Mouse (Mus musculus): ENCODE results near the gene Actl6a. TPM values are rescaled to one million over a fixed set of nuclear protein-coding genes. Genes with fewer than 3 reads are reported as not detected.

The Actl6a gene
- polyA plus RNA-seq, 1 experiment: 18.9 TPM

DNA sequence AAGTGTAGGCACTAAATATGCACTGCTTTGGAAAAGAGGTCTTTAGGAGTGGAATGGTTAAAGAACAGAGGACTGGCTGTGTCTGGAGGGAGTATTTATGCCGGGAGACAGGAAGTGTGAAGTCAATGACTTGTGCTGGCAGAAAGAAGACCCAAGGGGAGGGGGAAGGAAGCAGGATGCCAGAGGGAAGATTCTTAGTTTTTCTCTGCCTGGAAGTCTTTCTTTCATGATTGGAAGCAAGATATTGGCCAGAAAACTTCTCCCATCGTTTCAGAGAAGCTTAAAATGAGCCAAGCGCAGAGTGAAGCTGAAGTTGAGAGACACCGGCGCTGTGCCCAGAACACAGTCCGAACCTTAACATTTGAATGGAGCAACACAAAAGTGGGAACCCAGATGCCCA lies 36.9 kb upstream of the Actl6a start:
- TF ChIP-seq CTCF (IDR thresholded peaks at IDR 0.05; ENCODE audit: insufficient read depth, low read length): no peak
- TF ChIP-seq POLR2A (IDR thresholded peaks at IDR 0.05; ENCODE audit: borderline replicate concordance, extremely low read depth, low read depth, low read length): no peak
- H3K4me3 ChIP-seq (replicated peaks; ENCODE audit: extremely low read depth, low read depth, low read length): peak overlapping the region; percentile 51
- DNase-seq: no peak
- peaks cover 9% of the 10 kb centered on the region; the same call in 1 of the 2 replicates for H3K4me1 ChIP-seq (ENCODE audit: control insufficient read depth, insufficient read depth, low read length)
- 47% methylated on average over 6 of the region's 6 CpGs for WGBS

DNA sequence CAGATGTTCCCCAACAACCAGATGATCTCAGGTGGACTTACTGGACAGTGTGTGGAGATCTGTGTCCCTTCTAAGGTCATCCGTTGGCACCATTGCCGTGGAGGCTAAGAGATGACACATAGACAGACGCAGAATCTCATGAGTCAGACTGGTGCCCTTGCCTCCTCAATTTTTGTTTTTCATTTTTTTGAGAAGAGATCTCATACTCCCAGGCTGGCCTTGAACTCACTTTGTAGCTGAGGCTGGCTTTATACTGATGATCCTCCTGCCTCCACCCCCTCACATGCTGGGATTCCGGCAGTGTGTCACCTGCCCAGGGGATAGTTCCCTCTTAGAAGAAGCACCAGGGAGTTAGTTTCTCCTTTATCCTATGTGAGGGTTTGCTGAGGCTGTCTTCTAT lies 35.9 kb upstream of the Actl6a start:
- no peak for TF ChIP-seq CTCF (IDR thresholded peaks at IDR 0.05; ENCODE audit: insufficient read depth, low read length)
- TF ChIP-seq POLR2A (IDR thresholded peaks at IDR 0.05; ENCODE audit: borderline replicate concordance, extremely low read depth, low read depth, low read length): no peak
- Histone ChIP-seq H3K4me3 (replicated peaks; ENCODE audit: extremely low read depth, low read depth, low read length) (no peak overlapping the region), H3K4me1 (ENCODE audit: control insufficient read depth, insufficient read depth, low read length) (peaks cover 9% of the 10 kb centered on the region; the same call in 1 of the 2 replicates)
- DNase-seq: no peak
- 87% methylated on average over 4 of the region's 4 CpGs for WGBS

DNA sequence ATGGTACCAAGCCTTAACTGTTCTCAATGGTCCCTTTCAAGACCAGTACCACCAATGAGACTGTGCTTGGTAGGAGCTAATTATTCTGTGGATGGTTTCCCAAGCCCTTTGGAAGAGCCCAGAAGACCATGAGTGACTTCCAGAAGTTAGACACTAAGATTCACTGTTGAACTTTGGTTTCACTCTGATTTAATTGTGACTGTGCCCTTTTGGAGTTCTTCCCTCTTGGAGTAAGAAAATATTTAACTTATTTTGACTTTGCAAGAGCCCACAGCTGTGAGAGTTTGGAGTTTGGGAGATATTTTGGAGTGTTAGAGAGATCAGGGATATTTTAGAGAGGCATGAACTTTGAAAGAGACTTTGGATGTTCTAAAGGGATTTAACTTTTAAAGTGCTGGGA lies 32.9 kb upstream of the Actl6a start:
- TF ChIP-seq POLR2A (IDR thresholded peaks at IDR 0.05; ENCODE audit: borderline replicate concordance, extremely low read depth, low read depth, low read length): no peak
- no peak for TF ChIP-seq CTCF (IDR thresholded peaks at IDR 0.05; ENCODE audit: insufficient read depth, low read length)
- Histone ChIP-seq H3K4me3 (replicated peaks; ENCODE audit: extremely low read depth, low read depth, low read length) (no peak overlapping the region), H3K4me1 (ENCODE audit: control insufficient read depth, insufficient read depth, low read length) (peaks cover 8% of the 10 kb centered on the region; the same call in 1 of the 2 replicates)
- DNase-seq: no peak

DNA sequence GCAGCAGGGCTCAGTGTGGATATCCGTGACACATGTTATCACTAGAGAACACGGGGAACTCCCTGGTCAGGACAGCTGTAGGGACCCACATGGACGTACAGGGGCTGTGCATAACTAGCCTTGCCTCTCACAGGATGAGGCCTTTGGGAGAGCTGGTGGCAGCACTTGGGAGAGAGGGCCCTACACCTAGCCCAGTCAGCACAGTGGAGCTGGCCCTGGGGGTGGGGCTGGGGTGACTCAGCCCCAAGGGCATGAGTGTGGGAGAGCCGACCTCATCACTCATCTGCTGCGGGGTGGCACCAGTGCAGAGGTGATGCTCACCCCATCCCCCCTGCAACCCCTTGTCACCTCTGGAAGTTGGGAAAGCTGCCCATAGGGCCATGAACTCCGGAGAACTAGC lies 29.7 kb upstream of the Actl6a start:
- no peaks in the 10 kb centered on the region for H3K4me1 ChIP-seq (ENCODE audit: control insufficient read depth, insufficient read depth, low read length)

DNA sequence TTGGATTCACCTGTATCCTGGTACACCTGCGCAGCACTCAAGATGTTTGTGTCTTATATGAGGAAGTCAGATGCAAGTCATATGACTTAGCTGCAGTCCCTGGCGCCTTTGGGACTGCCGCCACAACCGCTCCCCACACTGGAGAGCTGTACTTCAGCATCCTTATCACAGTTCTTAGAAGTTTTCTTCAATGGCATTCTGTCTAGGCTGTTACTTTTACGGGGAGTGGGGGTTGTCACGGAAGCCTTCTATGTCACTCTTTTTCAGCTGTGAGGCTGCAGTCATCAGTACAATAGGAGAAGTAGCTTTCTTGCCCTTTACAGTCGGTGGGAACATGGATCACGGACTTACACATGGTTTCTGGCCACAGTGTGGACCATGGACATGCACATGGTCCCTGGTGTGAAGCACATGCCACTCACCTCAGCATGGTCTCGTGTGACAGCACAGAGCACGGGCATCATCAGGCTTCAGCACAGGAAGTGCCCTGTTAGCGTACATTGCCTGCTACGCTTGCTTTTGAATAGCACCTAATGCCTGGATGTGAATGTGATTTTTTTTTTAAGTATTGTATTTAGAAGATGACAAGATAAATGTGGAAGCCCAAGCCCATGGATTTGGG lies 23.1 kb upstream of the Actl6a start:
- no peak for DNase-seq
- Histone ChIP-seq H3K4me1 (ENCODE audit: control insufficient read depth, insufficient read depth, low read length) (no peaks in the 10 kb centered on the region), H3K4me3 (replicated peaks; ENCODE audit: extremely low read depth, low read depth, low read length) (no peak overlapping the region)
- TF ChIP-seq POLR2A (IDR thresholded peaks at IDR 0.05; ENCODE audit: borderline replicate concordance, extremely low read depth, low read depth, low read length) (no peak), CTCF (IDR thresholded peaks at IDR 0.05; ENCODE audit: insufficient read depth, low read length) (no peak)
- 60% methylated on average over 12 of the region's 12 CpGs for WGBS

More for the DNA sequence above, 29.7 kb upstream of the Actl6a start:
- no peak overlapping the region for H3K4me3 ChIP-seq (replicated peaks; ENCODE audit: extremely low read depth, low read depth, low read length)
- no peak for DNase-seq
- TF ChIP-seq POLR2A (IDR thresholded peaks at IDR 0.05; ENCODE audit: borderline replicate concordance, extremely low read depth, low read depth, low read length) (no peak), CTCF (IDR thresholded peaks at IDR 0.05; ENCODE audit: insufficient read depth, low read length) (no peak)
- 74% methylated on average over 6 of the region's 6 CpGs for WGBS

DNA sequence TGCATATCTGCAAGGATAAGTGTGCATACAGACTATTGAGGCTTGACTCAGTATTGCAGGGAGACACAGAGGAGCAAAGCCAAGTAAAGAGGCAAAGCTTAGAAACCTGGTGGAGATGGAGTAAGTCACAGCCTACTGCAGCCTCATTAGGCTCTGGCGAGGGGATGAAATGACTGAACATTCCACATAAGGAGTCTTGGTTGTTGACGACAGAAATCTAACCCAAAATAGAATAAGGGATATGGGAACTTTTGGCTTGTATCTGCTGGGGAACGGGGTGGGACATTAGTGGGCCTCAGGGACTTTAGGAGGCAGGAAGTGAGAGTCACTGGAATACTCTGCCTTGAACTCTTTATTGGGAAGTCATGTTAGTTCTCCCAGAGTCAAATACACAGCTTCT lies 21.5 kb upstream of the Actl6a start:
- TF ChIP-seq POLR2A (IDR thresholded peaks at IDR 0.05; ENCODE audit: borderline replicate concordance, extremely low read depth, low read depth, low read length) (no peak), CTCF (IDR thresholded peaks at IDR 0.05; ENCODE audit: insufficient read depth, low read length) (no peak)
- no peak overlapping the region for H3K4me3 ChIP-seq (replicated peaks; ENCODE audit: extremely low read depth, low read depth, low read length)
- DNase-seq: no peak
- WGBS: 72% methylated on average over 3 of the region's 3 CpGs
- no peaks in the 10 kb centered on the region for H3K4me1 ChIP-seq (ENCODE audit: control insufficient read depth, insufficient read depth, low read length)

DNA sequence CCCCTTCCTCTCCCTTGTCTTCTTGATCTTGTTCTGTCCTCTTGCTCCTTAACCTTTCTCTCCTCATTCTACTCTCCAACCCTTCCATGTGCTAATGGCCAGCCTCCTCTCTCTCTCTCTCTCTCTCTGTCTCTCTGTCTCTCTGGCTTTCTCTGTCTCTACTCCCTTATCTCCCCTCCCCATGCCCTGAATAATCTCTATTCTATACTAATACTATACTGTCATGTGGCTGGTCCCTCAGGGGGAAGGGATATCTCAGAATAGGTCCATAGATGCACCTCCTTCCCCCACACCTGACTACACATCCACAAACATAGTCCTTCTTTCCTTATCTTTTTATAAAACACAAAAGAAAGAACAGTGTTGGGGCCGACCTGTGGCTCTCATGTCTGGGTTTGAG lies 19.6 kb upstream of the Actl6a start:
- DNase-seq: no peak
- Histone ChIP-seq H3K4me3 (replicated peaks; ENCODE audit: extremely low read depth, low read depth, low read length) (no peak overlapping the region), H3K4me1 (ENCODE audit: control insufficient read depth, insufficient read depth, low read length) (no peaks in the 10 kb centered on the region)
- 72% methylated on average over 1 of the region's 1 CpGs for WGBS
- TF ChIP-seq POLR2A (IDR thresholded peaks at IDR 0.05; ENCODE audit: borderline replicate concordance, extremely low read depth, low read depth, low read length) (no peak), CTCF (IDR thresholded peaks at IDR 0.05; ENCODE audit: insufficient read depth, low read length) (no peak)

DNA sequence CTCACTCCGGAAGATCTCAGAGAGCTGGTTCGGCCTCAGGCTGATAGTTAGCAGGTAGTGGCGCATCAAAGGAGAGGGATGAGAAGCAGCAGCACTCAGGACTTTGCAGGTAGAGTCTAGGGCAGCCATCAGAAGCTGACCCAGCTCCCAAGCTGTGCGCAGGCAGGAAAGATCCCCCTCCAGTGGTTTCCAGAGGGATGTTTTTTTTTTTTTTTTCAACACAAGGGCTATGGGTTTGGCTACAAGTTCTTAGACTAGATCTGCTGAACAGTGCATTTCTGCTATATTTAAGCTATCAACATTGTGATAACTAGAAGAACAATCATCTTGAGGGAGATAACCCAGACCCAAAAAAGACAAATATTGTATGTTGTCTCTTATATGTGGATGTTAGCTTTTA lies 18.9 kb upstream of the Actl6a start:
- Histone ChIP-seq H3K4me1 (ENCODE audit: control insufficient read depth, insufficient read depth, low read length) (no peaks in the 10 kb centered on the region), H3K4me3 (replicated peaks; ENCODE audit: extremely low read depth, low read depth, low read length) (no peak overlapping the region)
- no peak for TF ChIP-seq POLR2A (IDR thresholded peaks at IDR 0.05; ENCODE audit: borderline replicate concordance, extremely low read depth, low read depth, low read length)
- TF ChIP-seq CTCF (IDR thresholded peaks at IDR 0.05; ENCODE audit: insufficient read depth, low read length): no peak
- no peak for DNase-seq
- WGBS: 68% methylated on average over 4 of the region's 4 CpGs

DNA sequence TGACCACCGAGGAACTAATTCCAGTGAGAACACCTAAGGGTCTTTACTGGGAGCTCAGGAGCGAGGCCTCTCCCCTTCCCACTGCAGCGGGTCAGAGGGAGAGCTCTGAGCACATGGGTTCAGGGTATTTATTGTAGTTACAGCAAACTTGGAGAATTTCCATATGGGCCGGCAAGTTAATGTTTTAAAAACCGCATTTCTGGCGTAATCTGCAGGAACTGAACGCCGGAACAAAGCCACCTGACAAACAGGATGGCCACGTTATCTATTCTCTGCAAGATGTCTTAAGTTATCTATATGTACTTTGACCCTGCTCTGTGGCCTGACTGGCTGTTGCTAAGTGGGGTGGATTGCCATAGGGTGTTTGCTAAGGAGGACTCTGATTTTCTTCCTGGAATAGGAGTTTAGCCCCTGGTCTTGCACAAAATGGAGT lies 16.5 kb upstream of the Actl6a start:
- Histone ChIP-seq H3K4me1 (ENCODE audit: control insufficient read depth, insufficient read depth, low read length) (no peaks in the 10 kb centered on the region), H3K4me3 (replicated peaks; ENCODE audit: extremely low read depth, low read depth, low read length) (no peak overlapping the region)
- DNase-seq: no peak
- TF ChIP-seq POLR2A (IDR thresholded peaks at IDR 0.05; ENCODE audit: borderline replicate concordance, extremely low read depth, low read depth, low read length): no peak
- TF ChIP-seq CTCF (IDR thresholded peaks at IDR 0.05; ENCODE audit: insufficient read depth, low read length): no peak
- 56% methylated on average over 9 of the region's 9 CpGs for WGBS

DNA sequence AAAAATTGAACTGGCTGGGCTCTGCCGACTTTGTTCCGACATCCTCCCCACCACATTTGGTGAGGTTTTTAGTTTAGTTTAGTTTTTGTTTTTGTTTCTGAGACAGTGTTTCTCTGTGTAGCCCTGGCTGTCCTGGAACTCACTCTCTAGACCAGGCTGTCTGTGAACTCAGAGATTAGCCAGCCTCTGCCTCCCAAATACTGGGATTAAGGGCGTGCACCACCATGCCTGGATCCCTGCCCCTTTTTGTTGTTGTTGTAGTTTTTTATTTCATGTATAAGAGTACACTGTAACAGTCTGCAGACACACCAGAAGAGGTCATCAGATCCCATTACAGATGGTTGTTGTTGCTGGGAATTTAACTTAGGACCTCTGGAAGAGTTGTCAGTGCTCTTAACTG lies 16.1 kb upstream of the Actl6a start:
- 73% methylated on average over 3 of the region's 3 CpGs for WGBS
- Histone ChIP-seq H3K4me1 (ENCODE audit: control insufficient read depth, insufficient read depth, low read length) (no peaks in the 10 kb centered on the region), H3K4me3 (replicated peaks; ENCODE audit: extremely low read depth, low read depth, low read length) (no peak overlapping the region)
- DNase-seq: no peak
- TF ChIP-seq POLR2A (IDR thresholded peaks at IDR 0.05; ENCODE audit: borderline replicate concordance, extremely low read depth, low read depth, low read length) (no peak), CTCF (IDR thresholded peaks at IDR 0.05; ENCODE audit: insufficient read depth, low read length) (no peak)
